Mouse (Mus musculus): Measurements from ENCODE around the gene Gas2l3.

The Gas2l3 gene

GRCm38 (mm10) chr10:89443623-89444151 is at the start of gene Gas2l3:
Gas2l3 (minus strand) TSS chr10:89443967.
- DNase-seq (ENCODE audit: low read depth, low spot score): peak; percentile 85

DNA sequence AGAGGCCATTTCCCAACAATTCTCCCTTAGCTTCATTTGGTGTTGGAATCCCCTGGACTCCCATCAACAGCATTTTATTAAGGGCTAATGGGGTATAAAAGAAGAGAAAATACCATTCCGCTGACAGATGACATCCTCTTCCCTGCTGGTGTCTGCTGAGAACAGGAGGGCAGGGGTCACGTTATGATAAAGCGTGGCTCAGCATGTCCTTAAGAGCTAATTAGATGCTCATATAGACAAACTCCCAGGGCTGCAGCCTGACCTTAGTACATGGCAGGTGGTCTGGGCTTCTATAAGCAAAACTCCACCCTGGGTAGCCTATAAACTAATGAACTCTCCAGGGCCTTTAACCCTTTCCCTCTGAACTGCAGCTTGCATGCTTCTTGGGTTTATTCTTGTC is 47.6 kb upstream of the Gas2l3 start:
- DNase-seq (ENCODE audit: low read depth, low spot score): peak; percentile 12

- no peak for DNase-seq (ENCODE audit: low read depth, low spot score)
Observed at GRCm38 (mm10) chr10:89490250-89490649, 46.5 kb upstream of the Gas2l3 start.

GRCm38 (mm10) chr10:89489459-89489858 is 45.7 kb upstream of the Gas2l3 start:
- no peak for DNase-seq (ENCODE audit: low read depth, low spot score)

DNA sequence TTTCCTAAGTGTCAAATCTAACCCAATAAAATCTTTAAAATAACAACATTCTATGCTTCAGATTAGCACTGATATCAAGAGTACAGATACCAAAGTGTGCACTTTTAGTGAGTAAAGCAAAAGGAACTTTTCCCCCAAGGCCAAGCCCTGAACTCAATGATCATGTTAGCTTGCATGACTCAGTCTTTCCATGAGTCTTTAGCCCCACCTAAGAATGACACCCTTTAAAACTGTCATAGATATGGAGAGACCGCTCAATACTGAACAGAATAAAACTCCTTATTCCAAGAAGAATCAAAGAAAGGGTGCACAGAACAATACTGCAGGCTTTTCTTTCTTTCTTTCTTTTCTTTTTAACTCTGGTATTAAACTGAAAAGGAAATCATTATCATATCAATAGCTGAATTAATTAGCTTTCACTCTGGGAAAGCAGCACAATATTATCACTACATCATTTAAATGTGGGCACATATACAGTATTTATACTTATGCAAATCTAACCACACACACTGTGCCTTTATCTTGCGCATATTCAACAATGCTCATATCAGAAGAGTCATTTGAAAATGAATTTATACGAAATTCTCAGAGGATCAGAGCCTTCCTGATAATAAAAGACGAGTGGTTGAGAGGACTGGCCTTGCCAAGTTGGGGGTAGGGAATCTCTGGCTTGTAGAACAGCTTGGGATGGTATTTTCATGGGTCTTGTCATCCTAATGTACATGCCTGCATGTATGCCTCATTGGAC is 43.4 kb upstream of the Gas2l3 start:
- no peak for DNase-seq (ENCODE audit: low read depth, low spot score)

DNA sequence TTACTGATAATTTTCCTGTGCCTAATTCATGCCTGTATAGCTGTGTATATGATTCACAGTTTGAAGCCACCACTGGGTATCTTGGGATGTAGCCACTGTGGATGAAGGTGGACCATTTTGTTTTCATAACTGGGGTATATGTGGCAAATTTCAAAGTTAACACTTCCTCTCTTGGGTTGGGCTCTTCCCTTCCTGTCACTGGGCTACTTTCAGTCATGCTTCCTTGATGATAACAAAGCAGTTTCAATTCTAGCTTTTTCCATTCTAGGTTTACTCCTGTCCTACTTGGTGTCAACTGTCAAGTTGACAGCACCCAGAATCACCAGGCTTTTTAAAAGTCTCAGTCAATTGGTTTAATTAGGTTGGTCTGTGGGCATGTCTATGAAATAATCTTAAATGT is 41.1 kb upstream of the Gas2l3 start:
- DNase-seq (ENCODE audit: low read depth, low spot score): no peak

- DNase-seq (ENCODE audit: low read depth, low spot score): no peak
Observed at GRCm38 (mm10) chr10:89483812-89484602, 40.2 kb upstream of the Gas2l3 start.

- no peak for DNase-seq (ENCODE audit: low read depth, low spot score)
Observed at GRCm38 (mm10) chr10:89483113-89483512, 39.3 kb upstream of the Gas2l3 start.

DNA sequence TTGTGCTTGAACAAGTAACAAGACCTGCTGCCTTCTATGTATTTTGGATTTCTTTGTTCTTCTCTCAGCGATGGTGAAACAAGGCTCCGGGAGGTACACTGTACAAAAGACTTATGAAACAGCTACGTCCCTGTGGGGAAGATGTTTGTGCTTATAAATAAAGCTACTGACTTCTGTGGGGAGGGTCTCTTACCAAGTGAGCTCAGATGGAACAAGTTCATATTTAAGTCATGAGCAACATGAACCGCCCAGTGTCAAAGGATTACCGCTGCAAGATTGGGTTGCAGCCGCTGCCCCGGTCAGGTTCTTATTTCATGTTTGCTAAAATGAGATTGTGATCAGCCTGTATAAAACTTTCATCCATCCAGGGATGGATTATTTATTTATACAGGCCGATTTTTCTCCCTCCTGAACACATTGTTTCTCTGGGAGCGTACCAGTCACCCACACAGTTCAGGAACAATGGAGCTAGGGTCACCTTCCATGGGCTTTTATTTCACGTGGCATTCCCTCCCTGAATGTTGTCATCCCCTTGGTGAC is 38.4 kb upstream of the Gas2l3 start:
- DNase-seq (ENCODE audit: low read depth, low spot score): no peak

DNA sequence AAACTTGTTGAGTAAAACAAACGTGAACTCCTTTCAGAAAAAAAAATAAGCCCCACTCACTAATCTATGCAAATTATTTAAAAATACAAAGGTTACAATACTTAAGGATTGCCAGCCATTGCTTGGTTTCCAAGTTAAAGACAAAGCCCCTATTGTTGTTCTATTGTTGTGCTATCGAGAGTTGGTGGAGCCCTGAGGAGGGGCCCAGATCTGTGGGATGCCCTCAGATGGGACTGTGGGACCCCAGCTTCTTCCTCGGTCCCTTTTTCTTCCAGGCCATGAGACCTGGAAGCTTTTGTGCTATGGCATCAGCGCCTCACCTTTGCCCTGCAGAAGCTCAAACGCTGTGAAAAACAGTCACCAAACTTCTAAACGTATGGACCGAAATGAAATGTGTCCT is 37.9 kb upstream of the Gas2l3 start:
- no peak for DNase-seq (ENCODE audit: low read depth, low spot score)

DNA sequence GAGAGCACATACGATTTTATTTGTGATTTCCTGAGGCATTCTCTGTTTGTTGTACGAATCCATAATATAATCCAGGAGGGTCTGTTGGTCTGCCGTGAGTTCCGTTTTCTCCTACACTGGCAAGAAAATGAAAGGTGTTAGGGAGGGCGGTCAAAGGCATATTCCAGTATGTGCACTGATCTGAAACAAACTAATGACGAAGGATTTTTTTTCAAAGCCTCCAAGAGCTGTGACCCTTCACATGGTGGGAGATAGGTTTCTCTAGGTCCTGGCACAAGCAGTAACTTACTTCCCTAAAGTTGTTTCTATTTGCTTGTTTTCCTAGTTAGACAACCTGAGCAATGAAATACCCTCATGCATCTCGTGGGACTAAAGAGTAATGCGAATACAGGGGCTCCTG is 35.0 kb upstream of the Gas2l3 start:
- no peak for DNase-seq (ENCODE audit: low read depth, low spot score)

- no peak for DNase-seq (ENCODE audit: low read depth, low spot score)
Observed at GRCm38 (mm10) chr10:89470596-89471353, 27.0 kb upstream of the Gas2l3 start.

GRCm38 (mm10) chr10:89464760-89465405 is 21.1 kb upstream of the Gas2l3 start:
- DNase-seq (ENCODE audit: low read depth, low spot score): no peak

- DNase-seq (ENCODE audit: low read depth, low spot score): no peak
Observed at GRCm38 (mm10) chr10:89462890-89463289, 19.1 kb upstream of the Gas2l3 start.

GRCm38 (mm10) chr10:89461856-89462507 is 18.2 kb upstream of the Gas2l3 start:
- peak; percentile 92 for DNase-seq (ENCODE audit: low read depth, low spot score)

- no peak for DNase-seq (ENCODE audit: low read depth, low spot score)
Observed at GRCm38 (mm10) chr10:89460972-89461371, 17.2 kb upstream of the Gas2l3 start.

- no peak for DNase-seq (ENCODE audit: low read depth, low spot score)
Observed at GRCm38 (mm10) chr10:89458770-89459169, 15.0 kb upstream of the Gas2l3 start.

DNA sequence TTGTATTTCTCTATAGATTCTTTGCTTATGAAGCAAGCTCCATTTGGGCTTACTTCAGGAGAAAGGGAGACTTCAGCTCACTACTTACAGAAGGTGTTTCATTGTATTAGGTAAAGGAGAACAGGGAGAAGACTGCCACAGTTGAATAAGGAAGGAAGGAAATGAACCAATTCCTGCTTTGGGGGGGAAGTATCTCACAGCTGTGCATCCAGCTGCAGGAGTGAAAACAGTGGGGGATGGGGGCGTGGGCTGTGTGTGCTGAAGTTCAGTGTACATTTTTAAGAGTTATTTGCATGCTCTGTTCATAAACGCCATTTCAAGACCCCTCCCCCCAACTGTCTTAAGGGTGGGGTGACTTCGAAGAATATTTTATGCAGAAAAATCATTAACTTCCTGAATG is 10.0 kb upstream of the Gas2l3 start:
- DNase-seq (ENCODE audit: low read depth, low spot score): no peak

DNA sequence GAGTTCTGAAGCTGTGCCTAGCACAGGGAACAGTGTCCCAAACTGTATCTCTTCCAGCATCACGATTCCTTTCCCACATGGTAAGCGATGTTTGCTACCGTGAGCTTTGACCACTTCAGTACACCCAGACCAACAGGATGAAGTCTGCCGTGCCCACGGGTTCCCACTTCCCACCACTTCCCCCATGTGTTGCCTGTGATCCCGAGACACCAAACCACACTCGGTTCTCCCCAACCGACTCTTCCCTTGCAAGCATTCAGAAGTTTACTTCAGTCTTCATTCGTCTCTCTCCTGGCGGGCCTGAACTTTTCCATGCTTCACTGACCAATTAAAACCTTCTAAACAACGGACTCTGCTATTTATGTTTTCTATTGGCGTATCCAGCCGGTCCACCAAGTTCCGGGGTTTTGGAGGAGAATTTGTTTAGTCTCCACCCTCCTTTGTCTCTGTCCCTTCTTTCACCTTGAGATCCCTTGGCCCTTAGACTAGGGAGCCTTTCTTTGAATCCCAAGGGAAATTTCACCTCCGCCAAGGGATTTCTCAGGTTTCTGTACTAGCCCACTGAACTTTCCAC is 9.4 kb upstream of the Gas2l3 start:
- no peak for DNase-seq (ENCODE audit: low read depth, low spot score)

GRCm38 (mm10) chr10:89450411-89450810 is 6.6 kb upstream of the Gas2l3 start:
- no peak for DNase-seq (ENCODE audit: low read depth, low spot score)
